Mouse (Mus musculus): ENCODE data around the gene Adamts20. TPM values are rescaled to one million over a fixed set of nuclear protein-coding genes. Genes with fewer than 3 reads are reported as not detected.

Adamts20 gene
- 0.23 TPM for polyA plus RNA-seq (2017; shearing (Covaris generic))

DNA sequence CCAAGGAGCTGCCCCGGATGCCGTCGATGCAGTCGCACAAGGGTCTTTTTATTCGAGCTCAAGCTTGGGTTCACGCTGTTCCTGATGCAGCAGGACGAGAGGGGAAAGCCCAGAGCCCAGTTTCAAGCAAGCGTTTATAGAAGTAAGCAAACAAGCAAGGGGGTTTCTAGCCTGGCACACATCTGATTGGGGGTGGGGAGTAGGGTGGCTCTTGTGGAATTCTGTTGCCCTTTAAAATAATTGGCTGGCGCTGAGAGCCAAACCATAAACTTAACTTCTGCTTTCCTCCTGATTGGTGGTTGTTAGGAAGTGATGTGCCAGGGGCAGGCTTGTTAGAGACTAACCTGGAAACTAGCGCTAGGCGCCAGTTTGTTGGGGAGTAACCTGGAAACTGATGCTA lies at the start of gene Adamts20:
Adamts20 (minus strand) TSS at position 101 of the 400 bp plus-strand sequence.

Other genes starting within 250 kb of the Adamts20 start
- gene Pus7l, start 78.1 kb upstream of the Adamts20 start, polyA plus RNA-seq (2017; shearing (Covaris generic)) = 11.8 TPM
- 29.5 TPM for gene Irak4, start 78.2 kb upstream of the Adamts20 start, polyA plus RNA-seq (2017; shearing (Covaris generic))
- 16.0 TPM for gene Twf1, start 124.5 kb upstream of the Adamts20 start, polyA plus RNA-seq (2017; shearing (Covaris generic))
- gene Tmem117, start 163.8 kb upstream of the Adamts20 start, polyA plus RNA-seq (2017; shearing (Covaris generic)) = 0.16 TPM

Measured in CD4-positive, CD25-positive, alpha-beta regulatory T cell (primary cell).